Mouse (Mus musculus): ENCODE measurements around the gene Gm49601. TPM values are rescaled to one million over a fixed set of nuclear protein-coding genes. Genes with fewer than 3 reads are reported as not detected.

The Gm49601 gene
- polyA plus RNA-seq, 2 experiments: 2.7 to 42.9 TPM

DNA sequence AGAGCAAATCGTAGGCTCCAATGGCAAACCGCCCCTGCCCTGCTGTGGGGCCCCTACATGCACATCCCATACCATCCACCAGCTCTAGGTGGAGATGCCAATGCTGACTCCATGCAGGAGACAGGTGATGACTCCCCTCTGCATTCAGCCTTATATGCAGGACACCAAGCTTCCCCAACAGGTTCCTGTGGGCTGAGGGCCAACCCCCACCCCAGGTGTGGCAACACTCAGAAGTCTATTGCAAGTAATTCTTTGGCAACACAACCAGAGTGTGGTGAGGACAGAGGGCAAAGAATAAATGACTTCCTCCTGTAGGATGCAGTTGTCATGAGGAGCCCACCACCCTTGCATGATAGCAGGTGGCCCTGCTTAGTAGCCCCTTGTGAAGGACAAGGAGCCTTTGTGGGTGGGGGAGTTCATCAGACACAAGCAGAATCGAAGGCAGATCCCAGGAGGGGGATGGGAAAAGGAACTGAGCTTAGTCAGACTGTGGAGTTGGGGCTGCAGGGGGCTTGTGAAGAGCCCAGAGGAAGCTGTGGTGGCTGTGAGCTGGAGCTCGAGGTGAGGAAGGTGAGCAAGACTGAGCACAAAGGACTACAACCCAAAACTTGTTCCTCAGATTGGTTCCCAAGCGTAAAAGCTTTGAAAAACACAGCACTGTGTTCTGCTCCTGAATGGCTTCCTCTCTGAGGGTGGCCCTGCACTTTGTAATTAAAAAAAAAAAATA, 29.3 kb upstream of the Gm49601 start:
- Histone ChIP-seq H3K36me3 (ENCODE audit: control insufficient read depth, insufficient read depth, low read length) (no peaks in the 10 kb centered on the region), H3K27me3 (ENCODE audit: control insufficient read depth, insufficient read depth, low read length) (no peaks in the 10 kb centered on the region), H3K4me1 (ENCODE audit: control insufficient read depth, insufficient read depth, low read length) (peaks cover 5% of the 10 kb centered on the region; the same call in 1 of the 2 replicates), H3K4me2 (replicated peaks; ENCODE audit: low read depth, low read length, severe bottlenecking) (no peak overlapping the region), H3K9ac (ENCODE audit: low read depth, low read length, severe bottlenecking) (no peak overlapping the region), H3K9me3 (ENCODE audit: control insufficient read depth, low read length) (no peaks in the 10 kb centered on the region), H3K4me3 (replicated peaks; ENCODE audit: low read length) (no peak overlapping the region), H3K27ac (replicated peaks; ENCODE audit: low read depth, low read length) (no peak overlapping the region)
- 52% methylated on average over 5 of the region's 5 CpGs for WGBS
- no peak for ATAC-seq (ENCODE audit: low FRiP score, low read depth)
- no peak for DNase-seq (ENCODE audit: low spot score)
- no peak for TF ChIP-seq POLR2A (IDR thresholded peaks at IDR 0.05; ENCODE audit: borderline replicate concordance, extremely low read depth, insufficient read depth, insufficient read length)

DNA sequence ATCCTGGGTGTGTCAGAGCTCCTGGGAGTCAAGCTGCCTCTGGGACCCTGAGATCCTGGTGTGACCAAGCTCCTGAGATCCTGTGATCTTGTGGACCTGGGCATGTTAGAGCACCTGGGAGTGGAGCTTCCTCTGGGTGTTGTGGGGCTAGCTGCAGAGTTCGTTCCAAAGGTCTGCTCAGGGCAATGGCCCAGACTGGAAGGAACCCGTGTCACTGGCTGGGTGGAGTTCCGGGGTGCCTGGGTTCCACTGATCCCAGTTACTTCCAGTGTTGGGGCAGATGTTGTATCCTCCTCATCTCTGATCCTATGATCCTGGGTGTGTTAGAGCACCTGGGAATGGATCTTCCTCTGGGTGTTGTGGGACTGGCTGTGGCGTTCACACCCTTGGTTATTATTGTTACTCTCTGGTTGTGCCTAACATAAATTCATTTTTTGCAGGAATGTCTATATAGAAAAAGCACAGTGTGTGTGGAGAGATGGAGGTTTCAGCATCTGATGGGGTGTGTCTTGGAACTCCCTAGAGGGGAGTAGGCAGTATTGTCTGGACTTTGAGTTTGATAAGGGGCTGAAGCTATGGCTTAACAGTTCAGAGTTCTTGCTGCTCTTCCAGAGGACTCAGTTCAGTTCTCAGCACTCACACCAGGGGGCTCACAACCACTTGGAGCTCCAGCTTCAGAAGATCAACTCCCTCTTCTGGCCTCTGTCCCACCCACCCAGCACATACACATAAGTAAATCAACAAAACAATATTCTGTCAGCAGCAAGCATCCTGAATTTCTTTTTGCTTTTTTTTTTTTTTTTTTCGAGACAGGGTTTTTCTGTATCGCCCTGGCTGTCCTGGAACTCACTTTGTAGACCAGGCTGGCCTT, 27.3 kb upstream of the Gm49601 start:
- H3K36me3 ChIP-seq (ENCODE audit: control insufficient read depth, insufficient read depth, low read length): no peaks in the 10 kb centered on the region
- no peak overlapping the region for H3K4me3 ChIP-seq (replicated peaks; ENCODE audit: low read length)
- WGBS: 85% methylated on average over 6 of the region's 6 CpGs
- H3K9me3 ChIP-seq (ENCODE audit: control insufficient read depth, low read length): no peaks in the 10 kb centered on the region
- no peak overlapping the region for H3K9ac ChIP-seq (ENCODE audit: low read depth, low read length, severe bottlenecking)
- H3K27me3 ChIP-seq (ENCODE audit: control insufficient read depth, insufficient read depth, low read length): no peaks in the 10 kb centered on the region
- no peak overlapping the region for H3K4me2 ChIP-seq (replicated peaks; ENCODE audit: low read depth, low read length, severe bottlenecking)
- ATAC-seq (ENCODE audit: low FRiP score, low read depth) (no peak), DNase-seq (ENCODE audit: low spot score) (no peak)
- H3K27ac ChIP-seq (replicated peaks; ENCODE audit: low read depth, low read length): no peak overlapping the region
- peaks cover 5% of the 10 kb centered on the region; the same call in 1 of the 2 replicates for H3K4me1 ChIP-seq (ENCODE audit: control insufficient read depth, insufficient read depth, low read length)
- TF ChIP-seq POLR2A (IDR thresholded peaks at IDR 0.05; ENCODE audit: borderline replicate concordance, extremely low read depth, insufficient read depth, insufficient read length): no peak

DNA sequence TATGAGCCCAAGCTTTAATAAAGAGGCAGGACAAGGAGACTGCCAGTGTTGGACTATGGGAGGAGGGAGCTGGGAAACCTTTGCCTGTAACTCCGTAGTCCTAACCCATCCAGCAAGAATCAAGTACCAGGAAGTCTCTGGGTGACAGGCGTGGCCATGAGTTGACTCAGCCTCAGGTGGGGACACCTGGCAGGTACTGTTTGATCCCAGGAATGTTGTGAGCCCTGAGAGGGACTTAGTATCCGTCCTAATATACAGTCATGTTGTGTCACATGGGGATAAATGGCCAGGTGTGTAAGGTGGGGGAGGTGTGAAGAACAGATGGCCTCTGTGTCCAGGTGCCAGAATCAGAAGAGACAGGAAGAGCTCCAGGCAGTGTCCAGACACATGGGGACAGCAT, 22.9 kb upstream of the Gm49601 start:
- ATAC-seq (ENCODE audit: low FRiP score, low read depth): no peak

DNA sequence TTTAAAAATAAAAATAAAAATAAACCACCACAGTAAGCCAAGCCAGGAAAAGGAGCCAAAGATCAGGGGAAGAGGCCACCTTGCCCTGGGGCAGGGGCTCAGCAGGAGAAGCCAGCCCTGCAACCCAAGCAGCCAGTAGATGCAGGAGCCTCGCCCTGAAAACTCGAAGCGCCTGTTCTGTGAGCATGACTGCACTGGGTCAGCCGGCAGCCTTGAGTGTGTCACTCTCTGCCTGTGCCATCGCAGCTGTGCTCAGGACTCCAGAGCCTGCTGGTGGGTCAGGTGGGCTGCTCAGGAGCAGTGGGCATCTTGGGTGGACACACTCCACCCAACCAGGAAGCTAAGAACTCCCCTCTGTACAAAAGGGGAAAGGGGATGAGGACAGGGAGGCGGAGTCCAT, 19.1 kb upstream of the Gm49601 start:
- H3K27ac ChIP-seq (replicated peaks; ENCODE audit: low read depth, low read length): peak overlapping the region; percentile 56
- 75% methylated on average over 6 of the region's 6 CpGs for WGBS
- no peak overlapping the region for H3K4me2 ChIP-seq (replicated peaks; ENCODE audit: low read depth, low read length, severe bottlenecking)
- H3K27me3 ChIP-seq (ENCODE audit: control insufficient read depth, insufficient read depth, low read length): no peaks in the 10 kb centered on the region
- H3K9me3 ChIP-seq (ENCODE audit: control insufficient read depth, low read length): no peaks in the 10 kb centered on the region
- no peak for ATAC-seq (ENCODE audit: low FRiP score, low read depth)
- no peaks in the 10 kb centered on the region for H3K36me3 ChIP-seq (ENCODE audit: control insufficient read depth, insufficient read depth, low read length)
- H3K4me1 ChIP-seq (ENCODE audit: control insufficient read depth, insufficient read depth, low read length): peaks cover 5% of the 10 kb centered on the region
- DNase-seq (ENCODE audit: low spot score): no peak
- H3K9ac ChIP-seq (ENCODE audit: low read depth, low read length, severe bottlenecking): no peak overlapping the region
- TF ChIP-seq POLR2A (IDR thresholded peaks at IDR 0.05; ENCODE audit: borderline replicate concordance, extremely low read depth, insufficient read depth, insufficient read length): no peak
- H3K4me3 ChIP-seq (replicated peaks; ENCODE audit: low read length): no peak overlapping the region

More for the DNA sequence above, 22.9 kb upstream of the Gm49601 start:
- H3K27me3 ChIP-seq (ENCODE audit: control insufficient read depth, insufficient read depth, low read length): no peaks in the 10 kb centered on the region
- no peaks in the 10 kb centered on the region for H3K9me3 ChIP-seq (ENCODE audit: control insufficient read depth, low read length)
- no peak for TF ChIP-seq POLR2A (IDR thresholded peaks at IDR 0.05; ENCODE audit: borderline replicate concordance, extremely low read depth, insufficient read depth, insufficient read length)
- WGBS: 66% methylated on average over 3 of the region's 3 CpGs
- H3K36me3 ChIP-seq (ENCODE audit: control insufficient read depth, insufficient read depth, low read length): no peaks in the 10 kb centered on the region
- H3K9ac ChIP-seq (ENCODE audit: low read depth, low read length, severe bottlenecking): no peak overlapping the region
- no peak overlapping the region for H3K27ac ChIP-seq (replicated peaks; ENCODE audit: low read depth, low read length)
- peaks cover 5% of the 10 kb centered on the region; the same call in 1 of the 2 replicates for H3K4me1 ChIP-seq (ENCODE audit: control insufficient read depth, insufficient read depth, low read length)
- no peak overlapping the region for H3K4me3 ChIP-seq (replicated peaks; ENCODE audit: low read length)
- no peak overlapping the region for H3K4me2 ChIP-seq (replicated peaks; ENCODE audit: low read depth, low read length, severe bottlenecking)
- DNase-seq (ENCODE audit: low spot score): no peak

DNA sequence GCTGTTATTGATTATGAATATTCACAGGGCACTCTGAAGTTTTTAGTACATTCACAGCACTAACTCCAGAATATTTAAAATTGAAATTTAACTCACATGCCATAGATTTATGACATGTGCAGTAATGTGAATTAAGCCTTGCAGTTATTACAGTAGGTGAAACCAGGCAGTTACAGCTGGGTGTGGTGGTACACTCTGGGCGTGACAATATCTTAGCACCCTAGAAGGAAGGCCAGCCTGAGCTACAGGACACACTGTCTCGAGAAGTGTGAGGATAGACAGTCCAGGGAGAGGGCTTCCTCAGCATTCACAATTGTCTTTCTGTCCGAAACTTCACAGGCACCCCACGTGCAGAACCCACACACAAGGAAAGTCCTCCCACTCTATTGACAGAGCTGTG, 18.3 kb upstream of the Gm49601 start:
- no peak overlapping the region for H3K4me3 ChIP-seq (replicated peaks; ENCODE audit: low read length)
- peaks cover 5% of the 10 kb centered on the region for H3K4me1 ChIP-seq (ENCODE audit: control insufficient read depth, insufficient read depth, low read length)
- no peak overlapping the region for H3K9ac ChIP-seq (ENCODE audit: low read depth, low read length, severe bottlenecking)
- H3K27ac ChIP-seq (replicated peaks; ENCODE audit: low read depth, low read length): no peak overlapping the region
- ATAC-seq (ENCODE audit: low FRiP score, low read depth): no peak
- 85% methylated on average over 4 of the region's 4 CpGs for WGBS
- no peak for TF ChIP-seq POLR2A (IDR thresholded peaks at IDR 0.05; ENCODE audit: borderline replicate concordance, extremely low read depth, insufficient read depth, insufficient read length)
- no peaks in the 10 kb centered on the region for H3K9me3 ChIP-seq (ENCODE audit: control insufficient read depth, low read length)
- no peak for DNase-seq (ENCODE audit: low spot score)
- H3K27me3 ChIP-seq (ENCODE audit: control insufficient read depth, insufficient read depth, low read length): no peaks in the 10 kb centered on the region
- no peak overlapping the region for H3K4me2 ChIP-seq (replicated peaks; ENCODE audit: low read depth, low read length, severe bottlenecking)
- no peaks in the 10 kb centered on the region for H3K36me3 ChIP-seq (ENCODE audit: control insufficient read depth, insufficient read depth, low read length)
